15 mouse cellular contexts compared by ENCODE assay signal in genomic region chr11:87704289-87704688, GRCm38 (mm10). TPM values are rescaled to one million over a fixed set of nuclear protein-coding genes. Genes with fewer than 3 reads are reported as not detected.
DNase-seq lines count a peak whose midpoint lies in the region; ATAC-seq and TF ChIP-seq lines count a peak whose summit lies in the region.
"Had no signal": no experiment of that assay in that cellular context is flagged by ENCODE, and none has a peak within 500 bp of the region (broad histone marks: within the 10 kb centered on the region; RNA-seq: fewer than 3 reads in every experiment).

No protein-coding gene starts in this region.

- H3K4me2 ChIP-seq in intestine, embryonic 15.5 days (replicated peaks) = peak overlapping the region; percentile 43
- peak overlapping the region; percentile 46 for H3K4me2 ChIP-seq in intestine, postnatal 0 days (replicated peaks; ENCODE audit: low read depth)
- H3K4me2 ChIP-seq in liver, embryonic 15.5 days = peak overlapping the region; percentile 18
- H3K4me2 ChIP-seq: forebrain, embryonic 13.5 days; limb, embryonic 13.5 days had no signal

- no peaks in the 10 kb centered on the region for H3K27me3 ChIP-seq in intestine, embryonic 15.5 days (replicated peaks)
- no peaks in the 10 kb centered on the region for H3K27me3 ChIP-seq in intestine, postnatal 0 days (replicated peaks; ENCODE audit: control insufficient read depth, insufficient read depth, low read length)
- H3K27me3 ChIP-seq in liver, embryonic 15.5 days = no peaks in the 10 kb centered on the region
- H3K27me3 ChIP-seq in heart, embryonic 10.5 days (ENCODE audit: insufficient read depth, poor library complexity, severe bottlenecking) = peaks cover 21% of the 10 kb centered on the region

- no peaks in the 10 kb centered on the region for H3K36me3 ChIP-seq in intestine, embryonic 15.5 days
- no peaks in the 10 kb centered on the region for H3K36me3 ChIP-seq in intestine, postnatal 0 days (ENCODE audit: control insufficient read depth, insufficient read depth)
- no peaks in the 10 kb centered on the region for H3K36me3 ChIP-seq in liver, embryonic 15.5 days (replicated peaks)
- H3K36me3 ChIP-seq in heart, embryonic 10.5 days = no peaks in the 10 kb centered on the region
- H3K36me3 ChIP-seq: limb, embryonic 13.5 days had no signal

- no peak overlapping the region for H3K9ac ChIP-seq in intestine, embryonic 15.5 days
- H3K9ac ChIP-seq in intestine, postnatal 0 days (ENCODE audit: low read depth, low read length) = no peak overlapping the region
- no peak overlapping the region for H3K9ac ChIP-seq in liver, embryonic 15.5 days
- H3K9ac ChIP-seq: forebrain, embryonic 13.5 days; limb, embryonic 13.5 days had no signal

- peak; percentile 66 for DNase-seq in kidney, postnatal 14 days
- DNase-seq in heart, embryonic 10.5 days (ENCODE audit: low spot score) = no peak
- no peak for DNase-seq in thymus, postnatal 0 days (ENCODE audit: low spot score)
- DNase-seq in layer of hippocampus, adult 9-11 months = no peak
- DNase-seq: adrenal gland, postnatal 36 days; cerebellum, adult 8-10 months; thymus, postnatal 25 days had no signal

- peak; percentile 11; the same call in 1 of the 2 replicates for TF ChIP-seq CTCF in intestine, postnatal 0 days (IDR thresholded peaks at IDR 0.05; ENCODE audit: low read depth)

- 59% methylated on average over 9 of the region's 9 CpGs for WGBS in intestine, embryonic 15.5 days
- 40% methylated on average over 9 of the region's 9 CpGs for WGBS in intestine, postnatal 0 days
- 77% methylated on average over 9 of the region's 9 CpGs for WGBS in liver, embryonic 15.5 days (ENCODE audit: insufficient replicate concordance)
- 85% methylated on average over 9 of the region's 9 CpGs for WGBS in heart, embryonic 10.5 days

- H3K4me3 ChIP-seq in intestine, embryonic 15.5 days (replicated peaks) = 0 out of 2 replicates have a peak overlapping the region, but pooled peaks have one; percentile 1
- no peak overlapping the region for H3K4me3 ChIP-seq in intestine, postnatal 0 days (ENCODE audit: low read depth, low read length)
- no peak overlapping the region for H3K4me3 ChIP-seq in liver, embryonic 15.5 days (replicated peaks)
- H3K4me3 ChIP-seq in heart, embryonic 10.5 days = no peak overlapping the region
- H3K4me3 ChIP-seq: forebrain, embryonic 13.5 days; limb, embryonic 13.5 days had no signal

- peak overlapping the region; percentile 62; the same call in 1 of the 2 replicates for H3K27ac ChIP-seq in intestine, embryonic 15.5 days
- H3K27ac ChIP-seq in intestine, postnatal 0 days (ENCODE audit: low read depth, low read length) = peak overlapping the region; percentile 50
- H3K27ac ChIP-seq in liver, embryonic 15.5 days (replicated peaks) = peak overlapping the region; percentile 75
- H3K27ac ChIP-seq in heart, embryonic 10.5 days = no peak overlapping the region
- H3K27ac ChIP-seq: forebrain, embryonic 13.5 days; limb, embryonic 13.5 days had no signal

- ATAC-seq in intestine, embryonic 15.5 days = peak; percentile 55
- ATAC-seq in intestine, postnatal 0 days = peak; percentile 12; the same call in 1 of the 2 replicates
- 0 out of 2 replicates have a peak, but pooled peaks have one; percentile 7 for ATAC-seq in liver, embryonic 15.5 days (ENCODE audit: insufficient read depth)
- ATAC-seq: forebrain, embryonic 13.5 days; inflammation-experienced regulatory T-cells, adult 6 months; lung, postnatal 0 days; midbrain, embryonic 16.5 days had no signal

- no peaks in the 10 kb centered on the region for H3K9me3 ChIP-seq in intestine, embryonic 15.5 days
- no peaks in the 10 kb centered on the region for H3K9me3 ChIP-seq in intestine, postnatal 0 days (ENCODE audit: control insufficient read depth)
- H3K9me3 ChIP-seq in liver, embryonic 15.5 days (replicated peaks) = no peaks in the 10 kb centered on the region
- no peaks in the 10 kb centered on the region for H3K9me3 ChIP-seq in heart, embryonic 10.5 days
- H3K9me3 ChIP-seq: forebrain, embryonic 13.5 days; limb, embryonic 13.5 days had no signal

- H3K4me1 ChIP-seq in intestine, embryonic 15.5 days (replicated peaks) = peaks cover 22% of the 10 kb centered on the region; the same call in 1 of the 2 replicates
- 0 out of 2 replicates have a peak, but pooled peaks cover 5% of the 10 kb centered on the region for H3K4me1 ChIP-seq in intestine, postnatal 0 days (replicated peaks; ENCODE audit: control insufficient read depth, insufficient read depth, low read length)
- H3K4me1 ChIP-seq in liver, embryonic 15.5 days (replicated peaks) = peaks cover 92% of the 10 kb centered on the region
- 0 out of 2 replicates have a peak, but pooled peaks cover 6% of the 10 kb centered on the region for H3K4me1 ChIP-seq in heart, embryonic 10.5 days
- H3K4me1 ChIP-seq: forebrain, embryonic 13.5 days had no signal

RNA-seq across cellular contexts. Expression of gene Supt4a, which starts 33.1 kb away (rescaled TPM):
- 117 and 121 TPM in 2 replicates for polyA plus RNA-seq in intestine, embryonic 15.5 days (2015; fragmentation: Nextera tagmentation; extraction: Ambion mirVana)
- polyA plus RNA-seq in intestine, postnatal 0 days (2015; fragmentation: Nextera tagmentation; extraction: Ambion mirVana) = 79.7 and 87.5 TPM in 2 replicates
- 177 and 195 TPM in 2 replicates for polyA plus RNA-seq in liver, embryonic 15.5 days (2015; fragmentation: Nextera tagmentation; extraction: Ambion mirVana)
- 122 and 151 TPM in 2 replicates for polyA plus RNA-seq in heart, embryonic 10.5 days (2016; fragmentation: Nextera tagmentation; extraction: Ambion mirVana)
- polyA plus RNA-seq in thymus, postnatal 0 days (2015; fragmentation: Nextera tagmentation; extraction: Ambion mirVana) = 425 and 454 TPM in 2 replicates

RNA-seq across cellular contexts. Expression of gene Rnf43, which starts 41.8 kb away (rescaled TPM):
- 14.1 and 14.7 TPM in 2 replicates for polyA plus RNA-seq in intestine, embryonic 15.5 days (2015; fragmentation: Nextera tagmentation; extraction: Ambion mirVana)
- polyA plus RNA-seq in intestine, postnatal 0 days (2015; fragmentation: Nextera tagmentation; extraction: Ambion mirVana) = 9.5 and 10.7 TPM in 2 replicates
- polyA plus RNA-seq in liver, embryonic 15.5 days (2015; fragmentation: Nextera tagmentation; extraction: Ambion mirVana) = 5.0 and 5.6 TPM in 2 replicates
- 0.94 and 2.3 TPM in 2 replicates for polyA plus RNA-seq in heart, embryonic 10.5 days (2016; fragmentation: Nextera tagmentation; extraction: Ambion mirVana)
- 5.2 and 6.8 TPM in 2 replicates for polyA plus RNA-seq in thymus, postnatal 0 days (2015; fragmentation: Nextera tagmentation; extraction: Ambion mirVana)

RNA-seq across cellular contexts. Expression of gene Tspoap1, which starts 56.1 kb away (rescaled TPM):
- polyA plus RNA-seq in intestine, embryonic 15.5 days (2015; fragmentation: Nextera tagmentation; extraction: Ambion mirVana) = 0.96 and 1.5 TPM in 2 replicates
- polyA plus RNA-seq in intestine, postnatal 0 days (2015; fragmentation: Nextera tagmentation; extraction: Ambion mirVana) = 0.33 and 0.61 TPM in 2 replicates
- 3.3 and 3.5 TPM in 2 replicates for polyA plus RNA-seq in liver, embryonic 15.5 days (2015; fragmentation: Nextera tagmentation; extraction: Ambion mirVana)
- polyA plus RNA-seq in heart, embryonic 10.5 days (2016; fragmentation: Nextera tagmentation; extraction: Ambion mirVana) = 0.95 and 1.5 TPM in 2 replicates
- polyA plus RNA-seq in thymus, postnatal 0 days (2015; fragmentation: Nextera tagmentation; extraction: Ambion mirVana) = 2.6 and 4.0 TPM in 2 replicates
